In genomic region chr10:59897511-59897910, GRCm38 (mm10) we compare ENCODE assay signal across 8 mouse cellular contexts. TPM values are rescaled to one million over a fixed set of nuclear protein-coding genes. Genes with fewer than 3 reads are reported as not detected.
A peak's percentile ranks its signal among the peaks of the same experiment; 100 is the strongest.
DNase-seq lines count a peak whose midpoint lies in the region; ATAC-seq and TF ChIP-seq lines count a peak whose summit lies in the region.

No protein-coding gene starts in this region.

- DNase-seq in heart, postnatal 4 days = no peak
- DNase-seq in brain, embryonic 18.5 days (ENCODE audit: low read depth, low spot score) = peak; percentile 87
- peak; percentile 86 for DNase-seq in hindbrain, embryonic 10.5 days (ENCODE audit: low spot score)
- DNase-seq in left cerebral cortex, adult 8-10 months (ENCODE audit: low spot score in 2 of 2) = peak; percentile 57 to 92
- DNase-seq in midbrain, postnatal 0 days (ENCODE audit: low spot score) = peak; percentile 92
- no peak for DNase-seq in ovary, postnatal 10 days (ENCODE audit: low spot score)
- no peak for DNase-seq in spleen, postnatal 4 days (ENCODE audit: low spot score in 2 of 2)

- TF ChIP-seq CTCF in midbrain, postnatal 0 days (IDR thresholded peaks at IDR 0.05) = no peak

- no peaks in the 10 kb centered on the region for H3K9me3 ChIP-seq in heart, embryonic 16.5 days (replicated peaks; ENCODE audit: control insufficient read depth, low read length)
- no peaks in the 10 kb centered on the region for H3K9me3 ChIP-seq in hindbrain, embryonic 10.5 days
- H3K9me3 ChIP-seq in midbrain, postnatal 0 days (ENCODE audit: low read length) = no peaks in the 10 kb centered on the region

- H3K4me3 ChIP-seq in heart, embryonic 16.5 days (ENCODE audit: low read length) = no peak overlapping the region
- peak overlapping the region; percentile 32 for H3K4me3 ChIP-seq in hindbrain, embryonic 10.5 days
- H3K4me3 ChIP-seq in midbrain, postnatal 0 days (ENCODE audit: low read depth, low read length) = no peak overlapping the region

- H3K4me2 ChIP-seq in heart, embryonic 16.5 days (ENCODE audit: low read depth, low read length) = no peak overlapping the region
- peak overlapping the region; percentile 18; the same call in 1 of the 2 replicates for H3K4me2 ChIP-seq in midbrain, postnatal 0 days (ENCODE audit: low read depth, low read length, poor library complexity, severe bottlenecking)

- H3K27ac ChIP-seq in heart, embryonic 16.5 days (ENCODE audit: low read length) = peak overlapping the region; percentile 32
- H3K27ac ChIP-seq in hindbrain, embryonic 10.5 days = peak overlapping the region; percentile 95
- H3K27ac ChIP-seq in midbrain, postnatal 0 days (ENCODE audit: low read depth, low read length) = peak overlapping the region; percentile 93

- no peak for ATAC-seq in heart, embryonic 16.5 days (replicated peaks; ENCODE audit: extremely low read depth, insufficient read depth, low FRiP score)
- ATAC-seq in midbrain, postnatal 0 days (ENCODE audit: low FRiP score) = peak; percentile 16; the same call in 1 of the 2 replicates

- H3K4me1 ChIP-seq in heart, embryonic 16.5 days (ENCODE audit: control insufficient read depth, insufficient read depth, low read length) = peaks cover 57% of the 10 kb centered on the region
- H3K4me1 ChIP-seq in hindbrain, embryonic 10.5 days (replicated peaks) = peaks cover 84% of the 10 kb centered on the region
- peaks cover 38% of the 10 kb centered on the region for H3K4me1 ChIP-seq in midbrain, postnatal 0 days (ENCODE audit: insufficient read depth, low read length)

- H3K27me3 ChIP-seq in heart, embryonic 16.5 days (ENCODE audit: control insufficient read depth, insufficient read depth, low read length) = no peaks in the 10 kb centered on the region
- H3K27me3 ChIP-seq in hindbrain, embryonic 10.5 days (ENCODE audit: insufficient read depth, poor library complexity, severe bottlenecking) = no peaks in the 10 kb centered on the region
- H3K27me3 ChIP-seq in midbrain, postnatal 0 days (ENCODE audit: insufficient read depth, low read length) = no peaks in the 10 kb centered on the region

- no peak overlapping the region; the same call in 1 of the 2 replicates for H3K9ac ChIP-seq in heart, embryonic 16.5 days (ENCODE audit: low read length)
- H3K9ac ChIP-seq in midbrain, postnatal 0 days (replicated peaks; ENCODE audit: low read length, poor library complexity, severe bottlenecking) = peak overlapping the region; percentile 29; the same call in 1 of the 2 replicates

- H3K36me3 ChIP-seq in heart, embryonic 16.5 days (ENCODE audit: control insufficient read depth, insufficient read depth) = peaks cover 28% of the 10 kb centered on the region
- peaks cover 56% of the 10 kb centered on the region for H3K36me3 ChIP-seq in hindbrain, embryonic 10.5 days
- H3K36me3 ChIP-seq in midbrain, postnatal 0 days (ENCODE audit: insufficient read depth, low read length) = peaks cover 23% of the 10 kb centered on the region

- WGBS in heart, embryonic 16.5 days = 57% methylated on average over 5 of the region's 5 CpGs
- WGBS in hindbrain, embryonic 10.5 days = 19% methylated on average over 5 of the region's 5 CpGs
- 7% methylated on average over 5 of the region's 5 CpGs for WGBS in midbrain, postnatal 0 days

RNA-seq across cellular contexts. Expression of gene Dnajb12, which starts 18.2 kb away (rescaled TPM):
- polyA plus RNA-seq in heart, embryonic 16.5 days (2015; fragmentation: Nextera tagmentation; extraction: Ambion mirVana) = 22.1 and 26.3 TPM in 2 replicates
- total RNA-seq in heart, postnatal 4 days (2021) = 10 to 100 TPM; 39.6 to 41.1 TPM
- 27.2 and 31.5 TPM in 2 replicates for polyA plus RNA-seq in hindbrain, embryonic 10.5 days (2016; fragmentation: Nextera tagmentation; extraction: Ambion mirVana)
- 10 to 100 TPM; 50.8 to 56.3 (median 54.1) TPM for total RNA-seq in left cerebral cortex, adult 8-10 months (2022)
- total RNA-seq in midbrain, postnatal 0 days (2014; rRNA removed) = 47.9 and 51.6 TPM in 2 replicates
- 25.7 and 26.3 TPM in 2 replicates for polyA plus RNA-seq in midbrain, postnatal 0 days (2015; fragmentation: Nextera tagmentation; extraction: Ambion mirVana)

RNA-seq across cellular contexts. Expression of gene Ddit4, which starts 54.1 kb away (rescaled TPM):
- 29.0 and 31.9 TPM in 2 replicates for polyA plus RNA-seq in heart, embryonic 16.5 days (2015; fragmentation: Nextera tagmentation; extraction: Ambion mirVana)
- 10 to 100 TPM; 31.4 to 36.9 TPM for total RNA-seq in heart, postnatal 4 days (2021)
- 37.5 and 37.6 TPM in 2 replicates for polyA plus RNA-seq in hindbrain, embryonic 10.5 days (2016; fragmentation: Nextera tagmentation; extraction: Ambion mirVana)
- 10 to 100 TPM; 35.6 to 58.9 (median 44.0) TPM for total RNA-seq in left cerebral cortex, adult 8-10 months (2022)
- 56.6 and 57.5 TPM in 2 replicates for total RNA-seq in midbrain, postnatal 0 days (2014; rRNA removed)
- polyA plus RNA-seq in midbrain, postnatal 0 days (2015; fragmentation: Nextera tagmentation; extraction: Ambion mirVana) = 43.4 and 43.6 TPM in 2 replicates

Comparison
In these comparisons a context has a peak if more than half of its experiments do, and no peak if none do; other contexts are left out.
1. H3K27ac ChIP-seq: peak in every context shown above with its lines; median percentile 95 in hindbrain, embryonic 10.5 days; 93 in midbrain, postnatal 0 days; 32 in heart, embryonic 16.5 days.
2. DNase-seq: peak in brain, embryonic 18.5 days (single experiment), hindbrain, embryonic 10.5 days (single experiment), left cerebral cortex, adult 8-10 months (2 of 2) and midbrain, postnatal 0 days (single experiment); none in heart, postnatal 4 days (single experiment), ovary, postnatal 10 days (single experiment) and spleen, postnatal 4 days (0 of 2).